Mouse (Mus musculus): ENCODE results near the gene March4. TPM values are rescaled to one million over a fixed set of nuclear protein-coding genes. Genes with fewer than 3 reads are reported as not detected.

Gene March4
- polyA plus RNA-seq, 1 experiment from 2014 or later = 1.3 TPM

GRCm38 (mm10) chr1:72510778-72511520 lies 25.8 kb downstream of the March4 start:
- Histone ChIP-seq H3K36me3 (no peaks in the 10 kb centered on the region), H3K4me1 (peaks cover 4% of the 10 kb centered on the region; the same call in 1 of the 2 replicates), H3K9me3 (no peaks in the 10 kb centered on the region), H3K27ac (replicated peaks) (no peak overlapping the region), H3K4me2 (replicated peaks) (no peak overlapping the region), H3K4me3 (no peak overlapping the region), H3K9ac (replicated peaks) (no peak overlapping the region), H3K27me3 (no peaks in the 10 kb centered on the region; the same call in 1 of the 2 replicates)
- no peak for ATAC-seq (ENCODE audit: low FRiP score, low read depth)
- WGBS = 86% methylated on average over 7 of the region's 7 CpGs

GRCm38 (mm10) chr1:72509551-72509950 lies 27.2 kb downstream of the March4 start:
- H3K4me3 ChIP-seq = no peak overlapping the region
- no peak overlapping the region for H3K9ac ChIP-seq (replicated peaks)
- no peaks in the 10 kb centered on the region; the same call in 1 of the 2 replicates for H3K27me3 ChIP-seq
- H3K27ac ChIP-seq (replicated peaks) = no peak overlapping the region
- 80% methylated on average over 4 of the region's 4 CpGs for WGBS
- no peak for ATAC-seq (ENCODE audit: low FRiP score, low read depth)
- no peaks in the 10 kb centered on the region for H3K36me3 ChIP-seq
- no peak overlapping the region for H3K4me2 ChIP-seq (replicated peaks)
- H3K4me1 ChIP-seq = peaks cover 4% of the 10 kb centered on the region; the same call in 1 of the 2 replicates
- H3K9me3 ChIP-seq = no peaks in the 10 kb centered on the region

- Histone ChIP-seq H3K27ac (replicated peaks) (no peak overlapping the region), H3K4me2 (replicated peaks) (no peak overlapping the region), H3K9ac (replicated peaks) (no peak overlapping the region), H3K36me3 (no peaks in the 10 kb centered on the region), H3K9me3 (no peaks in the 10 kb centered on the region), H3K4me3 (no peak overlapping the region), H3K4me1 (peaks cover 4% of the 10 kb centered on the region; the same call in 1 of the 2 replicates), H3K27me3 (no peaks in the 10 kb centered on the region; the same call in 1 of the 2 replicates)
- WGBS = 66% methylated on average over 2 of the region's 2 CpGs
- no peak for ATAC-seq (ENCODE audit: low FRiP score, low read depth)
These were observed 29.1 kb downstream of the March4 start for GRCm38 (mm10) chr1:72507670-72508069.

GRCm38 (mm10) chr1:72506202-72506601 lies 30.5 kb downstream of the March4 start:
- WGBS = 53% methylated on average over 10 of the region's 10 CpGs
- no peak overlapping the region for H3K27ac ChIP-seq (replicated peaks)
- no peak overlapping the region for H3K9ac ChIP-seq (replicated peaks)
- no peak overlapping the region for H3K4me3 ChIP-seq
- H3K36me3 ChIP-seq = no peaks in the 10 kb centered on the region
- no peak for ATAC-seq (ENCODE audit: low FRiP score, low read depth)
- H3K9me3 ChIP-seq = no peaks in the 10 kb centered on the region
- H3K4me2 ChIP-seq (replicated peaks) = no peak overlapping the region
- H3K27me3 ChIP-seq = no peaks in the 10 kb centered on the region; the same call in 1 of the 2 replicates
- H3K4me1 ChIP-seq = peaks cover 4% of the 10 kb centered on the region; the same call in 1 of the 2 replicates

- H3K4me1 ChIP-seq = no peaks in the 10 kb centered on the region
- no peak overlapping the region for H3K9ac ChIP-seq (replicated peaks)
- H3K4me2 ChIP-seq (replicated peaks) = no peak overlapping the region
- no peak overlapping the region for H3K4me3 ChIP-seq
- no peak for ATAC-seq (ENCODE audit: low FRiP score, low read depth)
- no peaks in the 10 kb centered on the region for H3K27me3 ChIP-seq
- no peaks in the 10 kb centered on the region for H3K36me3 ChIP-seq
- H3K9me3 ChIP-seq = no peaks in the 10 kb centered on the region
- H3K27ac ChIP-seq (replicated peaks) = no peak overlapping the region
- WGBS = 90% methylated on average over 5 of the region's 5 CpGs
These were observed 39.1 kb downstream of the March4 start for GRCm38 (mm10) chr1:72497609-72498008.

- 85% methylated on average over 3 of the region's 3 CpGs for WGBS
- H3K27me3 ChIP-seq = no peaks in the 10 kb centered on the region
These were observed 43.3 kb downstream of the March4 start for GRCm38 (mm10) chr1:72493454-72493853.

GRCm38 (mm10) chr1:72492666-72493065 lies 44.1 kb downstream of the March4 start:
- no peaks in the 10 kb centered on the region for H3K9me3 ChIP-seq
- no peak for ATAC-seq (ENCODE audit: low FRiP score, low read depth)
- no peak overlapping the region for H3K4me2 ChIP-seq (replicated peaks)
- H3K9ac ChIP-seq (replicated peaks) = no peak overlapping the region
- no peak overlapping the region for H3K27ac ChIP-seq (replicated peaks)
- no peaks in the 10 kb centered on the region for H3K36me3 ChIP-seq
- no peak overlapping the region for H3K4me3 ChIP-seq
- H3K4me1 ChIP-seq = peaks cover 13% of the 10 kb centered on the region
- no peaks in the 10 kb centered on the region for H3K27me3 ChIP-seq
- WGBS = 92% methylated on average over 10 of the region's 10 CpGs

More at GRCm38 (mm10) chr1:72493454-72493853, 43.3 kb downstream of the March4 start:
- Histone ChIP-seq H3K9ac (replicated peaks) (no peak overlapping the region), H3K9me3 (no peaks in the 10 kb centered on the region), H3K27ac (replicated peaks) (no peak overlapping the region), H3K36me3 (no peaks in the 10 kb centered on the region), H3K4me2 (replicated peaks) (no peak overlapping the region), H3K4me3 (no peak overlapping the region), H3K4me1 (peaks cover 13% of the 10 kb centered on the region)
- no peak for ATAC-seq (ENCODE audit: low FRiP score, low read depth)

GRCm38 (mm10) chr1:72491307-72491706 lies 45.4 kb downstream of the March4 start:
- 25% methylated on average over 5 of the region's 5 CpGs for WGBS
- ATAC-seq (ENCODE audit: low FRiP score, low read depth) = no peak

GRCm38 (mm10) chr1:72490801-72491200 lies 45.9 kb downstream of the March4 start:
- 63% methylated on average over 3 of the region's 3 CpGs for WGBS
- ATAC-seq (ENCODE audit: low FRiP score, low read depth) = no peak
- Histone ChIP-seq H3K9ac (replicated peaks) (no peak overlapping the region), H3K4me2 (replicated peaks) (no peak overlapping the region), H3K4me3 (no peak overlapping the region), H3K27ac (replicated peaks) (no peak overlapping the region), H3K27me3 (no peaks in the 10 kb centered on the region), H3K4me1 (peaks cover 15% of the 10 kb centered on the region), H3K9me3 (no peaks in the 10 kb centered on the region), H3K36me3 (no peaks in the 10 kb centered on the region)

More at GRCm38 (mm10) chr1:72491307-72491706, 45.4 kb downstream of the March4 start:
- no peaks in the 10 kb centered on the region for H3K9me3 ChIP-seq
- H3K36me3 ChIP-seq = no peaks in the 10 kb centered on the region
- no peak overlapping the region for H3K9ac ChIP-seq (replicated peaks)
- H3K27me3 ChIP-seq = no peaks in the 10 kb centered on the region
- no peak overlapping the region for H3K4me2 ChIP-seq (replicated peaks)
- no peak overlapping the region for H3K27ac ChIP-seq (replicated peaks)
- H3K4me3 ChIP-seq = no peak overlapping the region
- peaks cover 15% of the 10 kb centered on the region for H3K4me1 ChIP-seq

- WGBS = 4% methylated on average over 8 of the region's 8 CpGs
- Histone ChIP-seq H3K36me3 (no peaks in the 10 kb centered on the region), H3K4me1 (peaks cover 15% of the 10 kb centered on the region), H3K27ac (replicated peaks) (0 out of 2 replicates have a peak overlapping the region, but pooled peaks have one; percentile 17), H3K9me3 (no peaks in the 10 kb centered on the region), H3K27me3 (no peaks in the 10 kb centered on the region), H3K4me3 (no peak overlapping the region), H3K9ac (replicated peaks) (no peak overlapping the region), H3K4me2 (replicated peaks) (no peak overlapping the region)
- ATAC-seq (ENCODE audit: low FRiP score, low read depth) = no peak
These were observed 46.5 kb downstream of the March4 start for GRCm38 (mm10) chr1:72490193-72490592.

GRCm38 (mm10) chr1:72476594-72476993 lies 60.1 kb downstream of the March4 start:
- H3K27ac ChIP-seq (replicated peaks) = no peak overlapping the region
- H3K9ac ChIP-seq (replicated peaks) = no peak overlapping the region
- no peaks in the 10 kb centered on the region for H3K36me3 ChIP-seq
- no peaks in the 10 kb centered on the region for H3K9me3 ChIP-seq
- no peak for ATAC-seq (ENCODE audit: low FRiP score, low read depth)
- H3K4me2 ChIP-seq (replicated peaks) = no peak overlapping the region
- H3K27me3 ChIP-seq = no peaks in the 10 kb centered on the region
- no peak overlapping the region for H3K4me3 ChIP-seq
- no peaks in the 10 kb centered on the region for H3K4me1 ChIP-seq
- 92% methylated on average over 2 of the region's 2 CpGs for WGBS

- Histone ChIP-seq H3K4me3 (no peak overlapping the region), H3K4me1 (no peaks in the 10 kb centered on the region), H3K9me3 (no peaks in the 10 kb centered on the region), H3K27me3 (no peaks in the 10 kb centered on the region), H3K36me3 (no peaks in the 10 kb centered on the region), H3K4me2 (replicated peaks) (no peak overlapping the region), H3K9ac (replicated peaks) (no peak overlapping the region), H3K27ac (replicated peaks) (no peak overlapping the region)
- ATAC-seq (ENCODE audit: low FRiP score, low read depth) = no peak
- 86% methylated on average over 2 of the region's 2 CpGs for WGBS
These were observed 67.7 kb downstream of the March4 start for GRCm38 (mm10) chr1:72469075-72469474.

All from midbrain, embryonic 12.5 days (tissue).